Mouse (Mus musculus) heart, adult 18-20 months (tissue): ENCODE results near the gene Tcap. TPM values are rescaled to one million over a fixed set of nuclear protein-coding genes. Genes with fewer than 3 reads are reported as not detected.

Experiments
- DNase-seq, 2 experiments: peaks; one replicate each; pipeline ENCODE4 v3.0.0; 2021 to 2022; ENCODE audit warnings: mixed read lengths in 1 of 2
- total RNA-seq, 2 experiments: library from RNA; stranded (reverse); gene quantifications; 2 replicates each; pipeline ENCODE4 v1.2.3; 2021

Gene Tcap
- total RNA-seq, 2 experiments from 2014 or later, result 1,636 to 2,096 TPM

- DNase-seq, result peak; percentile 77 to 85
Observed at GRCm38 (mm10) chr11:98412273-98412796, 28.7 kb downstream of the Tcap start, which contains the start of gene Erbb2. Erbb2 (plus strand) TSS chr11:98412470.

GRCm38 (mm10) chr11:98412797-98413301, 29.2 kb downstream of the Tcap start:
- DNase-seq, result peak; percentile 40 to 63

- DNase-seq, result no peak
Observed at GRCm38 (mm10) chr11:98413731-98414130, 30.1 kb downstream of the Tcap start.

- DNase-seq, result no peak
Observed at GRCm38 (mm10) chr11:98414162-98414561, 30.6 kb downstream of the Tcap start.

- no peak for DNase-seq
Observed at GRCm38 (mm10) chr11:98417074-98417473, 33.5 kb downstream of the Tcap start.

- DNase-seq, result no peak
Observed at GRCm38 (mm10) chr11:98418273-98418672, 34.7 kb downstream of the Tcap start.

GRCm38 (mm10) chr11:98418939-98419547, 35.4 kb downstream of the Tcap start:
- DNase-seq, result no peak

DNA sequence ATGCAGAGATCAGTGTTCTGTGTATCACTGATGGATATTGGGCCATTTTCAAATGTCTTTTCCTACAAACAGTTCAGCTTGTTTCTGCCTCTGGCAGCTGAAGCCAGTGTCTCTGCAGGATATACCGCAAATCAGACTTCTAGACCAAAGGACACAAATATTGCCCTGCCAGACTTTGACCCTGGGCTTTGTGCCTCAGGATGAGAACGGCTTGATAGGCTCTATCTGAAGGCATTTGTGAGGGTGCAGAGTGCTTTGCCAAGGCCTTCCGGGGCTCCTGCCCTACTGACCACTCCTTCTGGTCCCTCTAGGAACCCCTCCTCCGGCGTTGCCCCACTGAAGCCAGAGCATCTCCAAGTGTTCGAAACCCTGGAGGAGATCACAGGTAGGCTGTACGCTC, 43.0 kb downstream of the Tcap start:
- no peak for DNase-seq

DNA sequence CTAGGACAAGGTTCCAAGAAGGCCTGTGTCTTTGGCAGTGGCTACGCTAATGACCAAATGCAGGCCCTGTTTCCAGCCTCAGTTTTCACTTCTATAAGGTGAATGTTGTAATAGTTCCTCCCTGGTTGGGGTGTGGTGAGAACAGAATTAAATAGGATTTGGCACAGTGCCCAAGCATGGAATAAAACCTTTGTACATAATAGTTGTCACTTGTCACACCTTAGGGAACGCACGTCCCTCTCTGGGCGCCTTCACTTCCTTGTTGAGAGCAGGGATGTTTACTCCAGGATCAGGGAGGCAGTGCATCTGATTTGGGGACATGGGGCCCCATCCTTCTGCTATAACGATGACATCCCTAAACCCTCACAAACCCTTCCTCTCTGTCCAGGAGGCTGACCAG, 44.8 kb downstream of the Tcap start:
- no peak for DNase-seq

- DNase-seq, result no peak
Observed at GRCm38 (mm10) chr11:98431743-98432502, 48.3 kb downstream of the Tcap start.

Other genes with a start within 250 kb of the Tcap start
- gene Fbxl20, start 233.4 kb upstream of the Tcap start, total RNA-seq, result 10 to 100 TPM; 19.1 to 22.2 TPM
- 10 to 100 TPM; 37.3 to 39.0 TPM for gene Med1, start 190.5 kb upstream of the Tcap start, total RNA-seq
- gene Cdk12, start 180.8 kb upstream of the Tcap start, total RNA-seq, result 10 to 100 TPM; 18.2 to 22.1 TPM
- not detected for gene Neurod2, start 54.2 kb upstream of the Tcap start, total RNA-seq
- gene Ppp1r1b, start 35.4 kb upstream of the Tcap start, total RNA-seq, result 1 to 10 TPM; 4.3 to 5.1 TPM
- gene Stard3, start 25.4 kb upstream of the Tcap start, total RNA-seq, result 10 to 100 TPM; 15.8 to 20.6 TPM
- gene Pnmt, start 2.6 kb downstream of the Tcap start, total RNA-seq, result under 1 TPM; 0.84 to 0.90 TPM
- 1 to 10 TPM; 8.1 to 9.1 TPM for gene Pgap3, start 16.7 kb downstream of the Tcap start, total RNA-seq
- gene Erbb2, start 28.7 kb downstream of the Tcap start, total RNA-seq, result 1 to 10 TPM; 5.6 to 5.9 TPM
- gene Mien1, start 55.2 kb downstream of the Tcap start, total RNA-seq, result 10 to 100 TPM; 63.9 to 65.9 TPM
- gene Grb7, start 62.6 kb downstream of the Tcap start, total RNA-seq, result under 1 TPM; 0.21 to 0.30 TPM
- gene Ikzf3, start 162.2 kb downstream of the Tcap start, total RNA-seq, result 1 to 10 TPM in 1 of 2 experiments, under 1 TPM in 1; 0.89 to 5.0 TPM
- gene Zpbp2, start 167.3 kb downstream of the Tcap start, total RNA-seq, result not detected
- 10 to 100 TPM; 42.6 to 47.5 TPM for gene Ormdl3, start 203.6 kb downstream of the Tcap start, total RNA-seq
- not detected for gene Lrrc3c, start 214.5 kb downstream of the Tcap start, total RNA-seq
- gene Gm12355, start 241.8 kb downstream of the Tcap start, total RNA-seq, result 10 to 100 TPM in 1 of 2 experiments, 1 to 10 TPM in 1; 6.6 to 10.4 TPM
- gene Gsdma3, start 242.5 kb downstream of the Tcap start, total RNA-seq, result 1 to 10 TPM; 3.0 to 3.1 TPM